Mouse (Mus musculus) T-helper 2 cell (primary cell): ENCODE data around the gene Trip10.

Experiments
- in situ Hi-C: fragments of 300-600 bp; cut with MboI, MseI; formaldehyde crosslinking; loops from one replicate; pipeline ENCODE4 v1.15.1; 2025; ENCODE audit warnings: high pct_unique_total_duplicates

The Trip10 gene

DNA sequence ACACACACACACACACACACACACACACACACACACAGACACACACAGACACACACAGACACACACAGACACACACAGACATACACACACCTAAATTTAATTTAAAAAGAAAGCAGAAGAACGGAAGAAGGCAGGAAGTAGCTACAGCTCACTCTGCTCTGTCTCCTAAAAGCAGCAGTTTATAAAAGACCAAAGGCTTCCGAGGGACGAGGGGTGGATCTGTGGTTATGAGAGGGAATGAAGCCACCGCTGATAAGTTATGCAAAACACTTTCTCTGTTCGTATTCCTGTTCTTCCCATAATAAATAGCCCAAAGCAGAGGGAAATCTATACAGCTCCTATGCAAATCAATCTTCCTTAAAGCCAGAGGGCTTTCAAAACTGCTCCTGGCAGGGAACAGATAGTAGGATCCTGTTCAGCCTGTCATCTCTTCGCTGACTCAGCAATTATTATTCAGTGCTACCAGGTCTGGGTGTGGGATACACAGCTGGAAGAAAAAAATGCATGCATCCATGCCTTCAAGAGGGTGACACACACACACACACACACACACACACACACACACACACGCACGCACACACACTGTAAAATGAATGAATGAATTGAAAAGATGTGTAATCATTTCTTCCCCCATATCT lies 37.6 kb downstream of the Trip10 start:
- in situ Hi-C loops = loop anchor here (25.0 kb wide), 1 partner anchor 1275 kb away; the partner anchor contains the start of genes Mpnd and Stap2

GRCm38 (mm10) chr17:57289252-57289651 lies 40.0 kb downstream of the Trip10 start:
- in situ Hi-C loops = loop anchor here (25.0 kb wide), 1 partner anchor 1277 kb away; the partner anchor contains the start of genes Mpnd and Stap2

- in situ Hi-C loops = loop anchor here (25.0 kb wide), 1 partner anchor 1278 kb away; the partner anchor contains the start of genes Mpnd and Stap2
Measured at GRCm38 (mm10) chr17:57290001-57290670, 40.9 kb downstream of the Trip10 start.

- in situ Hi-C loops = loop anchor here (25.0 kb wide), 1 partner anchor 1278 kb away; the partner anchor contains the start of genes Mpnd and Stap2
Measured at GRCm38 (mm10) chr17:57290671-57291055, 41.4 kb downstream of the Trip10 start.

DNA sequence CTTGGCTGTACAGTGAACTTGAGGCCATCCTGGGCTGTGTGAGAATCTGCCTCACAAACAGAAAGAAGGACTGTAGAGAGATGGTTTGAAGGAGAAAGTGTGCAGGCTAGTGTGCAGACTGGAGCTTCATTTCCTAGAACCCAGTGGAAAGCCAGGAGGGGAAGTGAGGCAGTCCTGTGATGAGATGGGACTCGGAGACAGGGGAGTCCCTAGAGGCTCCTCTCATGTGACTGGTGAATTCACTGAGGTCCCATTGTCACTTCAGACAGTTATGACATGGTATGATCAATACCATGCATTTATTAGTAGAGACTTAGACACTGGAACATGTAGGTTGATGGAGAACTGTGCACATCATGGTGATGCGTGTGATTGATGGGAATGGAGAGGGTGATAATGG lies 43.0 kb downstream of the Trip10 start:
- in situ Hi-C loops = loop anchor here (25.0 kb wide), 1 partner anchor 1280 kb away; the partner anchor contains the start of genes Mpnd and Stap2

- in situ Hi-C loops = loop anchor here (25.0 kb wide), 1 partner anchor 1281 kb away; the partner anchor contains the start of genes Mpnd and Stap2
Measured at GRCm38 (mm10) chr17:57292968-57293367, 43.7 kb downstream of the Trip10 start.

GRCm38 (mm10) chr17:57295935-57296334 lies 46.7 kb downstream of the Trip10 start:
- in situ Hi-C loops = loop anchor here (25.0 kb wide), 1 partner anchor 1284 kb away; the partner anchor contains the start of genes Mpnd and Stap2

GRCm38 (mm10) chr17:57297040-57297439 lies 47.8 kb downstream of the Trip10 start:
- in situ Hi-C loops = loop anchor here (25.0 kb wide), 1 partner anchor 1285 kb away; the partner anchor contains the start of genes Mpnd and Stap2

DNA sequence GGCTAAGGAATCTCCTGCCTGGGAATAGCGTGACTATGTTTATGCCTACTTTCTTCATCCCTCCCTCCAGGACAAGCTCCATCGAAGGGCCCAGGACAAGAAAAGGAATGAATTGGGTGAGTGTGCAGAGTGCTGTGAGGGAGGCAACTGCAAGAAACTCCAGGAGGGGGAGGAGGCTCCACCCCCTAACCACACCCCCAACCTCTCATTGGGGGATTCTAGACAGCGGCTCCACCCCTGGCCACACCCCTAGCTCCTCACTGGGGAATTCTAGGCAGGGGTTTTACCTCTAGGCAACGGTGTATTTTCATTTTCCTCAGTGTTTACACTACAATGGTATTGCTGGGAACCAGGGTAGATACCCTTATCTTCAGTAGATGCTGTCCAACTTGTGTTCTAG lies 56.3 kb downstream of the Trip10 start:
- in situ Hi-C loops = no loop called here

- in situ Hi-C loops = no loop called here
Measured at GRCm38 (mm10) chr17:57307074-57307473, 57.8 kb downstream of the Trip10 start.

- in situ Hi-C loops = no loop called here
Measured at GRCm38 (mm10) chr17:57311801-57312200, 62.5 kb downstream of the Trip10 start.
